Mouse (Mus musculus) spleen, adult 18-20 months (tissue): ENCODE measurements around the gene Olfr288.
A peak's percentile ranks its signal among the peaks of the same experiment; 100 is the strongest.

Experiments used
- DNase-seq, 2 experiments: peaks; one replicate each; pipeline ENCODE4 v3.0.0; 2022; ENCODE audit warnings: mixed read lengths in 2 of 2

Gene Olfr288

DNA sequence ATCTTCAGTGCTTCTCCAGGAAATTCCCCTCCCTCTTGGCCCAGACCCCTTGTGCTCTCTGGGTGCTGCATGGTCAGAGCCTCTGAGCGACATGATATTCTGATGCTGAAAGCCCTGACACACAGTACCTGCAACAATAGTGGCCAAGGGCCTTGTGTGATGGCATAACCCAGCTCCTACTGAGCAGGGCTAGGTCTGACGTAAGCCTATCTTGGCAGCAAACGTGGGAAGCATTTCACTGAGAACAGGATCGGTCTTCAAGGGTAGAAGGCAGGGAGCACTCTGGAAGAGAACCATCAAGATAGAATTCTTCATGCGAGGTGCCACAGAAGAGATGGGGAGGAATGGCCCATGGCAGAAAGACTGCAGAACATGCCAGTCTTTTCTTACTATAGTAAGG lies 29.8 kb downstream of the Olfr288 start, which contains the start of gene Asb8:
TSS of gene Asb8 (minus strand) at position 101 of the 400 bp plus-strand sequence.
- no peak for DNase-seq

DNA sequence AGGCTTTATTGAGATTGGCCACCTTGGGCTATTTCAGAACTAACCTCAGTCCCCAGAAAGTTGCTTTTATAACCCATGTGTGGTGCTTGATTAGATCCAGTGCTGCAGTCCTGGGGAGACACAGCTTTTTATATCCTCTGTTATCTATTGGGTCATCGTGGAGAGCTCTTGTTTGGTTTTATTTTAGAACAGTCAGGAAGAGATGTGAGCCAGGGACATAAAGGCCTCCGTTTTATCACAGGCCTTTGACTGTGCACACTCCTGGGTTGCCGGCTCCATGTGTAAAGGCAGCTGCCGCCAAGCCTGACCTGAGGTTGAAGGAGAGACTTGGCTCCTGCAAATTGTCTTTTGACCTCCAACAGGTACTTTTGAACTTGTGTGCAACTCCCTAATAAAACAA lies 32.8 kb downstream of the Olfr288 start:
- DNase-seq = no peak

DNA sequence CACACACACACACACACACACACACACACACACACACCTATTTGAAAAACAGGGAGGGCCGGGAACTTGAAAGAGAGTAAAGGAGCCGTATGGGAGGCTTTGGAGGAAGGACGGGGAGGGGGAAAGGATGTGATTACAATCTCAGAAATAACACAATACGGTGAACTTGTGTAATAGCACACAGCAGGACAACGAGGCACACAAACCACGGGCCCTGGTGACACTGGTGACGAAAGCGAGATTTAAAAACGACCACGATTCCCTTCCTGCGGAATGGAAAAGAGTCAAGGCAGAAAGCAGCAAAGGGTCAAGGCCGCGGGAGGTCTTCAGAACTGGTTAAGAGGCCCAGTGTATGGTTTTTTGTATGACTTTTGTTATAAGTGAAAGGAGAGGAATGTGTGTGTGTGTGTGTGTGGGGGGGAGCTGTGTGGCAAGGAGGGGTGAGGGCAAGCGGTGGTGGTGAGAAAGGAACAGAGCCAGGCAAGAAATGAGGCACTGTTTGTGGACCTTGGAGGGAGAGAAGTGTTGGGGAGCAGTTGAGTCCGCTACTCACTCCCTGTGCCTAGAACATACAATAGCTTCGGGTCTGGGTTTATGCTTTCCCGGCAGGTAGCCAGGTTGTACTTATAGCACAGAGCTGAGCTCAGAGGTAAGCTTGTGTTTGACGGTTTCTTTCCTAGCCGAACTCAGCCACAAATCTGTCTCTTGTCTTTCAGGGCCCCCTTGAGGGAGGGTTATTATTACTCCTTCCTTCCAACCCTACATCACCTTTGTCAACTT lies 34.1 kb downstream of the Olfr288 start:
- no peak for DNase-seq

DNA sequence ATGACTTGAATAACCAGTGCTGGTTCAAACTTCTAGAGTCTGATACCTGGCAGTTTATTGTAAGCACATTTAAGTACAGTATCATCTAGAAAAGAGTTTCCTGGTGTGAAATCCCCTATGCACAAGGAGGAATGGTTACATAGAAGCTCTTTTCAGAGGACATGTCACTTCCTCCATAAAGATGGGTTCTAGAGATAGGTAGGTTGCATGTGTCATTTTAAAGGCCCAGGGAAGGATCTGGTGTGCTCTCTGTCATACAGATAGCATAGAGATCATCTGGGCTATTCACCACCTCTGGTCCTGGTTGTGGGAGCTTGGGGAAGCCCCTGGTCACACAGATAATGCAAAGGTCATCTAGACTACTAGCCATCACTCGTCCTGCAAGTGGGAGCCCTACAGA lies 38.1 kb downstream of the Olfr288 start:
- no peak for DNase-seq

DNA sequence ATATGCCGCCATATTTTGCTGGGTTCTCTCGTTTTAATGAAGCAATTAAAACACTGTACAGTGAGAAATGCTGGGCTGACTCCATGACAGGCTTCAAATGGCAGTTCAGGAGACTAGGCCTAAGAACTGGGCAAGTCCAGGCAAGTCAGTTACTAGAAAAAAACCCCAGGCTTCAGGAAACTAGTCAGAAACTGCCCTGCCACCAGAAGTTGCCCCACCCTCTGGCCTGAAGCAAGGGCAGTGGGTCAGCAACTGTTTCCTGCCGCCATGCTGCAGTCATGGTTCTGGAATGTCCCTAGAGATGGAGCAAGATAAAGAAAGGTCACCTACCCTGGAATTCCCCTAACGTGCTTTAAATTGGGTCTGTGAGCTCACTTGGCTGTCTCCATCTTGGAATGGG lies 39.4 kb downstream of the Olfr288 start:
- no peak for DNase-seq

DNA sequence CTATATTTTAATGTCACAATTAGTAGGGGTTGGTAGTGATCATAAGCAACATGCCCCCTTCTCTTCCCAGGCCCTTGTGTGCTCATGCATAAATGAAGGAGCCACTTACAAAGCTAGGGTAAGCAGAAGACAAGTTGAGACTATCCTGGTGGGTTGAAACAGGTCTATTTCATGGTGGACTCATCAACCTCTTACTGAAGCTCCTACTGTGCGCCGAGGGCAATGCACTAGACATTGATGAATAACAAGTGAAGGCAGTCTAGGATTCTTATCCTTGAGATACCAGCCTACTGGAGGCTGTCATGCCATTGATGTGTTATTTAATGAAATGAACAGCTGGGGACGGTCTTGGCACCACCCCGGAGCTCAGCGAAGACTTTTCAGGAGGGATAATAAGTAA lies 40.1 kb downstream of the Olfr288 start:
- no peak for DNase-seq

DNA sequence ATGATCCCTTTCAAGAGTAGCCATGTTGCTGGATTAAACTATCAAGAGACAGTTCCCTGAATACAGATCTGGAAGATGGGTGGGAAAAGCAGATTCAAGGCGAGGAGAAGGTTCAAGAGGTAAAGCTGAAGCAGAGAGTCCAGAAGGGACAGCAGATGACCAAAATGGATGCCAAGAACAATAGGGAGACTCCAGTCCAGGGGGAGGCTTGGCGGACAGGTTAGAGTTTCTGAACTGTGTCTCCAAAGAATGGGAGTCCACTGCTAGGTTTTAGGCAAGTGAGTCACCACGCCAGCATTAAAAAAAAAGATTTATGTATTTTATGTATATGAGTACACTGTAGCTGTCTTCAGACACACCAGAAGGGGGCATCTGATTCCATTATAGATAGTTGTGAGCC lies 40.7 kb downstream of the Olfr288 start:
- no peak for DNase-seq

DNA sequence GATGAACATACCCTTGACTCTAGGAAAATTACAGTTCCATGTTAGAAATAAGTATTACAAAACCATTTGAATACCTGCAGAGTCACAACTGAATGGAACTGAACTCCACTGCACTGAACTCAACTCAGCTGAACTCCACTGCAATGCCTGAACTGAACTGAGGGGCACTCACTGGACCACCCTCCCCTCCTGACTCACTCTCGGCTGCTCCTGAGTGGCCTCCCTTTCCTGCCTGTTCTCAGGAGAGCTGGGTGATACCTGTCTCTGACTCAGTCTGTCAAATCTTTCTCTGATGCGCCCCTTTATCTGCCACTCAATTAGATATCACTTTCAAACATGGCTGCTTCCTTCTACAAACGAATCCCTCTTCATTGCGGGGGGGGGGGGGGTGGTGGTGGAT lies 41.2 kb downstream of the Olfr288 start:
- no peak for DNase-seq

DNA sequence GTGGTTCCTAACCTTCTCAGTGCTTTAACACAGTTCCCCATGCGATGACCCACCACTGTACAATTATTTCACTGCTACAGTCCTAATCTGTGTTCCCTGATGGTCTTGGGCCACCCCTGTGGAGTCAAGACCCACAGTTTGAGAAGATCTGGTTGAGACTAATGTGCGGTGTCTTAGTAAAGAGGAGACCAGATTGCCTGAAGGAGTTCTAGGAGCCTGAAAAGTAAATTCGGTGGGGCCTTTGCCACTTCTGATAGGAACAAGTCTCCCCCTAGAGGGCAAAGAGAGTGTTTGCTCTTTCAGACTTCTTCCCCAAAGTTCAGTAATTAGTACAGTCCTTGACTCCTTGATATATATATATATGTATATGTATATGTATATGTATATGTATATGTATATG lies 41.7 kb downstream of the Olfr288 start:
- peak in 1 of 2 experiments; percentile 14 for DNase-seq

DNA sequence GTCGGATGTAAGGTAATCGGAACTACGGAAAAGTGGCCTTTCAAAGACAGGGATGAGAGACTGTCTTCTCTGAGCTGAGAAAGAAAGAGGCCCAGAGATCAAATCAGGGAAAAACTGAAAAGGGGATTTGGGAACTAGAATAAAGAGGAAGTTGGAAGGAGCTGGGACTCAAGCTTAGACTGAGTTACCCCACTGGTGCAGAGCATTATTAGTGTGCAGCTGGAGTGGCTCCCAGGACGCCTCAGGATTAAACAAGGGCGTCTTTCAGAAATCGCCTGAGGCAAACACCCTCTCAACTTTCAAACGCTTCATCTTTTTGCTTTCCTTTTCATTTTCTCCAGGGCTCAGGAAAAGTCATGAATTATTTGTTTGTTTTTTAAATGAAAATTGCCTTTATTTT lies 42.4 kb downstream of the Olfr288 start:
- no peak for DNase-seq

DNA sequence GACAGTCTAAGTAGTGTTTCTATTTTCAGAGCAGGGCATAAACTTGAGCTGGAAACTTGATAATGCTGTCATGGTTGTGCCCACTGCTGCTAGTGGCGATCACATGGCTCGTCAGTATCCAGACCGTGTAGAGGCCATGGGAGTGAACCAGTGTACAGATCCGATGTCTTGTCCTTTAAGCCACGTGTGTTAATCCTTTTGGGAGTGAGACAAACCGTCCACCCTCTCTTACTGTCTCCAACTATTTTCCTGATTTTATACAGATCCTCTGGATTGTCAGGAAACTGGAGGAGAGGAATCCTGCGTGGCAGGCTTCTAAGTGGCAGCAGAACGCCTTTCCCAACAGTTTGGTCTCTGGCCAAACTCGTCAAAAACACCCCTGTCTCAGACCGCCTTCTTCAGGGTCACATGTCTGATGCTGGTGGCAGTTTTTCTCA lies 46.2 kb downstream of the Olfr288 start:
- no peak for DNase-seq

DNA sequence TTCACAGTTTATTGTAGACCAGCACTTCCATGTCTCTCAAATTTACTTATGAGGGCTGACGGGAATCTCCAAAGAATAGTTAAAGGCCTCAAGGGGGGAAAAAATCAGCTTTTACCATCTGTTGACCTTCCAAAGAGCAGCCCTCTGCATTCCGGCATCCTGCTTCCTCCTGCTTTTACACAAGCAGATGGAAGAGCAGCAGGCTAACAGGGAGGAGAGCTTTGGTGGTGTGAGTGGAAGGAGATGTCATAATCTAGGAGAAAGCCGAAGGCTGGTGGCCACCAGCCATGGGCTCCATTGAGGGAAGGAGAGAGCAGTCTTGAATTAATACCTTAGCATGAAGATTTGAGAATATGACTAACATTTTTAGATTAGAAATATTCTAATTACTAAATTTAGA lies 47.0 kb downstream of the Olfr288 start:
- DNase-seq = no peak

DNA sequence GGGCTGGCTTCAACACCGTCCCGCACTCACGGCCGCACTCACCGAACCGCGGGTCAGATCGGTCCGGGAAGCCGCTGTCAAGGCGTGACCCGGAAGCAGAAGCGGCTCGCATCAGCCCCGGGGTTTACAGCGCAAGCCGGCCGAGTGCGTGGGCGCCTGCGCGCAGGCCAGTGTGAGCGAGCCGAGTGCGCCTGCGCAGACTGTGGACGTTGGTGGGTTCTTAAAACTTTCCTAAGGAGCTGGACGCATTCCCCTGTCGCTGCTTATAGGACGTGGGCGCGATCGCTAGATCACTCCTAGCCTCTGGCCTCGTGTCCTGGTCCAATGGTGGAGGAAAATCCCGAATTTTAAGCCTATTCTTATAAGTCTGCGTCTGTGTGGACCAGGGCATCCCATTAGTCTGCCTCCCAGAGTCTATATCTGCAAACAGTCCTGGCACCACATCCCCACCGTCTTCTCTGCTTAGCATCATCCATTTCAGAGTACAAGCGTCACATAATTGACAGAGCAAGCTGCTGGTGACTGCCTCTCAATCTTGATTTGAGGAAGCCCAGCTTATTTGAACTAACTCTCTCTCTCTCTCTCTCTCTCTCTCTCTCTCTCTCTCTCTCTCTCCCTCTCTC lies 49.7 kb downstream of the Olfr288 start:
- peak; percentile 87 to 89 for DNase-seq

DNA sequence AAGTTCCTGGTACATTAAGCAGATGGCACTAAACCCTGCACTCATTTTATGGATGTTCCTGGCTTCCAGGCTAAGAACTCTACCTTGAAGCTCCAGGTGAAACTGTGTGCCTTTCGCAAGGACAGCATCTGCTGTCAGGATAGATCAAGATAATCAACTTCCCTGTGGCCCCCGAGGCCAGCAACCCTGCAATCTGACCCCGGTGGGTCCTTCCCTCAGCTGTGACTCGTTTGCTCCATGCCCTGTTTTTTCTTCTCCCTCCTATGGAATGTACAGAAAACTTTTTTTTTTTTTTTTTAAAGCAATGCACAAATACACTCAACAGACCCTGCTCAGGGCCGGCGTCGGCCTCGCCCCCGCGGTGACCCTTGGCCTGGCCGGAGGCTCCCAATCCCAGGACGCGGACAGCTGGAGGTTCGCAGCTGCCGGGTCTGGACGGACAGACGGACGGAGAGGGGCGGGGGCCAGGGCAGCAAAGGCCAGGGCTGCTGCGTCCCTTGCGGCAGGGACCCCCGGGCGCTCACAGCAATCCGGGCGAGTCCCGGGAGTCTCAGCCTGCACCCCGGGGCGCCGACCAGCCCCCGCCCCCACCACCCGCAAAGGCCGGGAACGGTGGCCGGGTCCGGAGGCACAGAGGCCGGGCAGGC lies 50.4 kb downstream of the Olfr288 start:
- DNase-seq = no peak

DNA sequence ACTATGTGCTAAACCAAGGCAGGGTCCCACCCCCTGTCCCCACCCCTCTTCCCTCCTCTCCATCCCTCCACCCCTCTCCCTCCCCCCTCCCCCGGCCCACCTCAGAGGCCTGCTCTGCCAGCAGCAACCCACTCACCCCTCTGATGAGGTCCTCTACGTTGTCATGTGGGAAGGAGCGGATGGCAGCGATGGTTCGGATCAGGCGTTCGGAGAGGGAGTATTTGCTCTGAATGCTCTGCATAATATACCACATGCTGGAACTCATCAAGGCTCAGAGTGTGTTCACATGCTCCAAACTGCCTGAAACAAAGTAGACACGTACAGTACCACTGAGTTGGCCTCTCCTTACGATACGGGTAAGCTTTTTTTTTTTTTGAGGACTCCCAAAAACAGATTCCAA lies 52.8 kb downstream of the Olfr288 start:
- DNase-seq = no peak

DNA sequence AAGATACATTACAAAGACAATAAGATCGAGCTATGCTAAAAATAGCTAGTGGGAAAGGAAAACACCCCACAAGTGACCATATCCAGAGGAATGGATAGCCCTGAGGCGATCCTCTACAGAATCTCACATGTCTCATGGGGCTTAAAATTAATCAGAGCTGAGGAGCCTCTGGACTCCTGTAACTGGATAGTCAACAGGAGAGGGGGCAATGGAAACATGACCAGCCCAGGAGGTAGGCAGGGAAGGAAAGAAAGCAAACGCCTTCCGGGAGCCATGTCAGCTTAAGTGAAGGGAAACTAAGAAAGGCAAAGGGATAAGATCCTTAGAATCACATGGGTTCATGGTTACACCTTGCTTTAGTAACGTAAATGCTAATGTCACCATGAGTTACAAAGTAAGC lies 54.5 kb downstream of the Olfr288 start:
- no peak for DNase-seq

DNA sequence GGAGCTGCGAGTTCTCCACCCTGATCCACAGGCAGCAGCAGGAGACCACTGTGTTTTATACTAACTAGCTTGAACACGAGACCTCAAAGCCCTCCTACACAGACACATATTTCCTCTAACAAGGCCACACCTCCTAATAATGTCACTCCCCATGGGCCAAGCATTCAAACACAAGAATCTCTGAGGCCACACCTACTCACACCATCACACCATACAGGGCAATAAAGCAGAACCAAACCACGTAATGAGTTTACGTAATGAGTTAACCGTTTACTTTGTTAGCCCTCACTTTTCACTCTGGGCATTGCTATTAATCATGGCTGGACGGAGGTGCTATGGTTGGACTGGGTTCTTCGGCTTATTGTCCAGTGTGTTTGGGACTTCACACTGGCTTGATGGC lies 55.6 kb downstream of the Olfr288 start:
- DNase-seq = no peak

DNA sequence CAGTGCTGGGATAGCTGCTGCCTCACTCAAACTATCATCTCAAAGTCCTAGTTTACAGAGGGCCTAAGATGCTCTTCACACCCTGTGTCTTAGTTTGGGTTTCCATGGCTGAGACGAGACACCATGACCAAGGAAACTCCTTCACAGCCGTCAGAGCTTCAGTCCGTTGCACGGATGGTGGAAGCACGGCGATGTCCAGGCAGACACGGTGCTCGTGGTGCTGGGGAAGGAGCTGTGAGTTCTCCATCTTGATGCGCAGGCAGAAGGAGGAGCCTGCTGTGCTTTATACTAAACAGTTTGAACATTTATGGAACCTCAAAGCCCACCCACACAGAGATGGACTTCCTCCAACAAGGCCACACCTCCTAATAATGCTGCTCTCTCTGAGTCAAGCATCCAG lies 58.5 kb downstream of the Olfr288 start:
- DNase-seq = no peak
